Mouse (Mus musculus) stomach, postnatal 0 days (tissue): ENCODE measurements at regions not wholly inside any gene's neighbourhood (a gene's known extent, or its start where the extent isn't known, plus 50 kb on each side); places are given as distances from the start of the nearest gene placed in this dataset.

Experiments used
- CTCF ChIP-seq: IDR thresholded peaks from 2 replicates; pipeline ENCODE4 v1.5.1; 2016; ENCODE audit warnings: antibody characterized with exemption, low read depth, mild to moderate bottlenecking, moderate library complexity
- EP300 ChIP-seq: optimal IDR thresholded peaks from 2 replicates; pipeline ENCODE3; 2016; ENCODE audit warnings: antibody characterized with exemption

DNA sequence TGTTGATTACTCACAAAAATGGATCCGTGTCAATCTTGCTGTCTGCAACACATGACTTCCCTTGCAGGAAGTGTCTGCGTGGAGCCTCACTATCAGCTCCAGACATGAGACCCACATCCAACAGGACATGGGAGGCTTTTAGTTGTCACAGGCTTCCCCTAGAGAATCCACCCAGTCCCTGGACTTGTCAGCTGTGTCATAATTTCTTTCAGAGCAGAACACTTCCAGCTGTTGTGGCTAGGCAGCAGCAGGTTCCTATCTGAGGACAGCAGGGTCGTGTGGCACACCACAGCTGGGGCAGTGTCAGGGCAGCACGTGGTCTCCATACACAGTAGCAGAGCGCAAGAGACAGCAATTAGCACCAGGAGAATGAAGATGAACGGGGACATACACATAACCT is 161.8 kb upstream of the Tcf21 start:
- TF ChIP-seq EP300 (no peak), CTCF (no peak)
